Mouse (Mus musculus): Measurements from ENCODE around the gene Smarcb1. TPM values are rescaled to one million over a fixed set of nuclear protein-coding genes. Genes with fewer than 3 reads are reported as not detected.

Smarcb1 gene
- polyA plus RNA-seq, 1 experiment from 2014 or later: 150 TPM

GRCm38 (mm10) chr10:75921726-75922560 lies 526 bp upstream of the Smarcb1 start:
- Histone ChIP-seq H3K4me1 (ENCODE audit: control insufficient read depth, insufficient read depth, low read length) (peaks cover 16% of the 10 kb centered on the region), H3K27ac (replicated peaks; ENCODE audit: low read depth, low read length) (peak overlapping the region; percentile 96), H3K4me2 (ENCODE audit: low read depth, low read length) (peak overlapping the region; percentile 64), H3K36me3 (ENCODE audit: control insufficient read depth, insufficient read depth, low read length) (peaks cover 38% of the 10 kb centered on the region), H3K9me3 (ENCODE audit: control insufficient read depth, low read length) (no peaks in the 10 kb centered on the region), H3K9ac (ENCODE audit: low read depth, low read length) (peak overlapping the region; percentile 96), H3K4me3 (ENCODE audit: low read depth, low read length) (peak overlapping the region; percentile 98), H3K27me3 (replicated peaks; ENCODE audit: control insufficient read depth, insufficient read depth, low read length) (no peaks in the 10 kb centered on the region)
- 3% methylated on average over 22 of the region's 22 CpGs for WGBS
- DNase-seq (ENCODE audit: low spot score): no peak
- ATAC-seq (ENCODE audit: low read depth): peak; percentile 30

- Histone ChIP-seq H3K36me3 (ENCODE audit: control insufficient read depth, insufficient read depth, low read length) (peaks cover 33% of the 10 kb centered on the region; the same call in 1 of the 2 replicates), H3K4me2 (ENCODE audit: low read depth, low read length) (peak overlapping the region; percentile 2; the same call in 1 of the 2 replicates), H3K27me3 (replicated peaks; ENCODE audit: control insufficient read depth, insufficient read depth, low read length) (no peaks in the 10 kb centered on the region), H3K4me1 (ENCODE audit: control insufficient read depth, insufficient read depth, low read length) (peaks cover 16% of the 10 kb centered on the region), H3K9ac (ENCODE audit: low read depth, low read length) (no peak overlapping the region), H3K9me3 (ENCODE audit: control insufficient read depth, low read length) (no peaks in the 10 kb centered on the region), H3K4me3 (ENCODE audit: low read depth, low read length) (no peak overlapping the region), H3K27ac (replicated peaks; ENCODE audit: low read depth, low read length) (no peak overlapping the region)
- ATAC-seq (ENCODE audit: low read depth) (no peak), DNase-seq (ENCODE audit: low spot score) (no peak)
- WGBS: 80% methylated on average over 5 of the region's 5 CpGs
These were observed 2.4 kb downstream of the Smarcb1 start for GRCm38 (mm10) chr10:75919026-75919425.

GRCm38 (mm10) chr10:75916840-75917239 lies 4.6 kb downstream of the Smarcb1 start:
- Histone ChIP-seq H3K36me3 (ENCODE audit: control insufficient read depth, insufficient read depth, low read length) (peaks cover 35% of the 10 kb centered on the region; the same call in 1 of the 2 replicates), H3K4me2 (ENCODE audit: low read depth, low read length) (no peak overlapping the region), H3K9ac (ENCODE audit: low read depth, low read length) (no peak overlapping the region), H3K4me1 (ENCODE audit: control insufficient read depth, insufficient read depth, low read length) (peaks cover 16% of the 10 kb centered on the region), H3K27me3 (replicated peaks; ENCODE audit: control insufficient read depth, insufficient read depth, low read length) (no peaks in the 10 kb centered on the region), H3K4me3 (ENCODE audit: low read depth, low read length) (no peak overlapping the region), H3K27ac (replicated peaks; ENCODE audit: low read depth, low read length) (no peak overlapping the region), H3K9me3 (ENCODE audit: control insufficient read depth, low read length) (no peaks in the 10 kb centered on the region)
- WGBS: 45% methylated on average over 8 of the region's 8 CpGs
- DNase-seq (ENCODE audit: low spot score): peak; percentile 63
- no peak for ATAC-seq (ENCODE audit: low read depth)

- Histone ChIP-seq H3K36me3 (ENCODE audit: control insufficient read depth, insufficient read depth, low read length) (peaks cover 47% of the 10 kb centered on the region), H3K27ac (replicated peaks; ENCODE audit: low read depth, low read length) (no peak overlapping the region), H3K4me3 (ENCODE audit: low read depth, low read length) (no peak overlapping the region), H3K9me3 (ENCODE audit: control insufficient read depth, low read length) (no peaks in the 10 kb centered on the region), H3K4me2 (ENCODE audit: low read depth, low read length) (no peak overlapping the region), H3K4me1 (ENCODE audit: control insufficient read depth, insufficient read depth, low read length) (peaks cover 16% of the 10 kb centered on the region), H3K9ac (ENCODE audit: low read depth, low read length) (no peak overlapping the region), H3K27me3 (replicated peaks; ENCODE audit: control insufficient read depth, insufficient read depth, low read length) (no peaks in the 10 kb centered on the region)
- DNase-seq (ENCODE audit: low spot score): no peak
- 68% methylated on average over 7 of the region's 7 CpGs for WGBS
- ATAC-seq (ENCODE audit: low read depth): no peak
These were observed 5.9 kb downstream of the Smarcb1 start for GRCm38 (mm10) chr10:75915557-75915956.

GRCm38 (mm10) chr10:75913013-75913589 lies 8.3 kb downstream of the Smarcb1 start:
- ATAC-seq (ENCODE audit: low read depth) (no peak), DNase-seq (ENCODE audit: low spot score) (peak; percentile 39)
- Histone ChIP-seq H3K27me3 (replicated peaks; ENCODE audit: control insufficient read depth, insufficient read depth, low read length) (no peaks in the 10 kb centered on the region), H3K4me2 (ENCODE audit: low read depth, low read length) (no peak overlapping the region), H3K27ac (replicated peaks; ENCODE audit: low read depth, low read length) (no peak overlapping the region; the same call in 1 of the 2 replicates), H3K9me3 (ENCODE audit: control insufficient read depth, low read length) (no peaks in the 10 kb centered on the region), H3K4me1 (ENCODE audit: control insufficient read depth, insufficient read depth, low read length) (no peaks in the 10 kb centered on the region), H3K4me3 (ENCODE audit: low read depth, low read length) (no peak overlapping the region), H3K36me3 (ENCODE audit: control insufficient read depth, insufficient read depth, low read length) (peaks cover 55% of the 10 kb centered on the region), H3K9ac (ENCODE audit: low read depth, low read length) (no peak overlapping the region)
- WGBS: 41% methylated on average over 6 of the region's 6 CpGs

- 76% methylated on average over 2 of the region's 2 CpGs for WGBS
- DNase-seq (ENCODE audit: low spot score) (no peak), ATAC-seq (ENCODE audit: low read depth) (no peak)
These were observed 10.7 kb downstream of the Smarcb1 start for GRCm38 (mm10) chr10:75910698-75911097.

GRCm38 (mm10) chr10:75906882-75907281 lies 14.5 kb downstream of the Smarcb1 start:
- ATAC-seq (ENCODE audit: low read depth) (no peak), DNase-seq (ENCODE audit: low spot score) (no peak)
- Histone ChIP-seq H3K9me3 (ENCODE audit: control insufficient read depth, low read length) (no peaks in the 10 kb centered on the region), H3K4me3 (ENCODE audit: low read depth, low read length) (no peak overlapping the region), H3K4me2 (ENCODE audit: low read depth, low read length) (no peak overlapping the region), H3K36me3 (ENCODE audit: control insufficient read depth, insufficient read depth, low read length) (peaks cover 91% of the 10 kb centered on the region), H3K27me3 (replicated peaks; ENCODE audit: control insufficient read depth, insufficient read depth, low read length) (no peaks in the 10 kb centered on the region), H3K9ac (ENCODE audit: low read depth, low read length) (no peak overlapping the region), H3K27ac (replicated peaks; ENCODE audit: low read depth, low read length) (no peak overlapping the region), H3K4me1 (ENCODE audit: control insufficient read depth, insufficient read depth, low read length) (no peaks in the 10 kb centered on the region)
- WGBS: 89% methylated on average over 4 of the region's 4 CpGs

More at GRCm38 (mm10) chr10:75910698-75911097, 10.7 kb downstream of the Smarcb1 start:
- Histone ChIP-seq H3K9me3 (ENCODE audit: control insufficient read depth, low read length) (no peaks in the 10 kb centered on the region), H3K9ac (ENCODE audit: low read depth, low read length) (no peak overlapping the region), H3K36me3 (ENCODE audit: control insufficient read depth, insufficient read depth, low read length) (peaks cover 69% of the 10 kb centered on the region), H3K4me3 (ENCODE audit: low read depth, low read length) (no peak overlapping the region), H3K4me1 (ENCODE audit: control insufficient read depth, insufficient read depth, low read length) (no peaks in the 10 kb centered on the region), H3K27me3 (replicated peaks; ENCODE audit: control insufficient read depth, insufficient read depth, low read length) (no peaks in the 10 kb centered on the region), H3K4me2 (ENCODE audit: low read depth, low read length) (no peak overlapping the region), H3K27ac (replicated peaks; ENCODE audit: low read depth, low read length) (no peak overlapping the region)

- Histone ChIP-seq H3K36me3 (ENCODE audit: control insufficient read depth, insufficient read depth, low read length) (peaks cover 88% of the 10 kb centered on the region), H3K4me3 (ENCODE audit: low read depth, low read length) (no peak overlapping the region), H3K27ac (replicated peaks; ENCODE audit: low read depth, low read length) (no peak overlapping the region), H3K9ac (ENCODE audit: low read depth, low read length) (peak overlapping the region; percentile 2; the same call in 1 of the 2 replicates), H3K4me2 (ENCODE audit: low read depth, low read length) (no peak overlapping the region), H3K27me3 (replicated peaks; ENCODE audit: control insufficient read depth, insufficient read depth, low read length) (no peaks in the 10 kb centered on the region), H3K9me3 (ENCODE audit: control insufficient read depth, low read length) (no peaks in the 10 kb centered on the region), H3K4me1 (ENCODE audit: control insufficient read depth, insufficient read depth, low read length) (no peaks in the 10 kb centered on the region)
- 87% methylated on average over 5 of the region's 5 CpGs for WGBS
- ATAC-seq (ENCODE audit: low read depth) (no peak), DNase-seq (ENCODE audit: low spot score) (no peak)
These were observed 17.0 kb downstream of the Smarcb1 start for GRCm38 (mm10) chr10:75904391-75904790.
